Mouse (Mus musculus) limb, embryonic 11.5 days (tissue): Measurements from ENCODE around the gene Plekhh2. TPM values are rescaled to one million over a fixed set of nuclear protein-coding genes. Genes with fewer than 3 reads are reported as not detected.

ENCODE experiments used
- ATAC-seq: fragments of 200-750 bp; cut with Nextera tagmentation; 2 replicates; pipeline ENCODE4 v1.8.0; 2017; ENCODE audit warnings: low read depth; ENCODE audit not compliant: insufficient number of reproducible peaks, low FRiP score, low TSS enrichment
- DNase-seq: peaks from one replicate; pipeline ENCODE4 v3.0.0-alpha.2; 2015; ENCODE audit warnings: low spot score
- H3K27ac ChIP-seq: fragments of 300-500 bp; sonication (generic); replicated peaks from 2 replicates; pipeline ENCODE4 v1.5.1; 2014; ENCODE audit warnings: low read depth, mild to moderate bottlenecking, low read length
- H3K27me3 ChIP-seq: fragments of 300-500 bp; sonication (generic); 2 replicates; pipeline ENCODE4 v1.6.1; 2014; ENCODE audit warnings: mild to moderate bottlenecking, low read length, mixed read lengths; ENCODE audit not compliant: control insufficient read depth, insufficient read depth
- H3K36me3 ChIP-seq: fragments of 300-500 bp; sonication (generic); 2 replicates; pipeline ENCODE4 v1.6.1; 2014; ENCODE audit warnings: mild to moderate bottlenecking, low read length, moderate library complexity, mixed read lengths; ENCODE audit not compliant: control insufficient read depth, insufficient read depth
- H3K4me1 ChIP-seq: fragments of 300-500 bp; sonication (generic); 2 replicates; pipeline ENCODE4 v1.6.1; 2014; ENCODE audit warnings: low read length, mixed read lengths; ENCODE audit not compliant: control insufficient read depth, insufficient read depth
- H3K4me2 ChIP-seq: fragments of 300-500 bp; sonication (generic); 2 replicates; pipeline ENCODE4 v1.6.1; 2014; ENCODE audit warnings: low read depth, mild to moderate bottlenecking, moderate library complexity; ENCODE audit not compliant: severe bottlenecking
- H3K4me3 ChIP-seq: fragments of 300-500 bp; sonication (generic); 2 replicates; pipeline ENCODE4 v1.5.1; 2014; ENCODE audit warnings: low read depth, low read length
- H3K9ac ChIP-seq: fragments of 300-500 bp; sonication (generic); 2 replicates; pipeline ENCODE4 v1.6.1; 2014; ENCODE audit warnings: mild to moderate bottlenecking, low read length
- H3K9me3 ChIP-seq: fragments of 300-500 bp; sonication (generic); 2 replicates; pipeline ENCODE4 v1.6.1; 2016; ENCODE audit warnings: low read length; ENCODE audit not compliant: control insufficient read depth
- WGBS: fragments of 180-500 bp; shearing (Covaris S2); extraction: QIAGEN DNeasy Blood & Tissue Kit; methylation state at CpG from one replicate; pipeline ENCODE4 v1.1.7; 2014; 5-methylcytosine and 5-hydroxymethylcytosine counted together
- polyA plus RNA-seq: library from polyadenylated mRNA; unstranded; fragments of >200 nt; fragmentation: Nextera tagmentation; extraction: Ambion mirVana; gene quantifications from 2 replicates; pipeline ENCODE4 v1.2.1, GENCODE M21; 2014

Gene Plekhh2
- polyA plus RNA-seq, 1 experiment from 2014 or later, result 5.7 TPM

GRCm38 (mm10) chr17:84520057-84520456 is 8.4 kb downstream of the Plekhh2 start:
- Histone ChIP-seq H3K4me1 (no peaks in the 10 kb centered on the region), H3K4me3 (no peak overlapping the region), H3K4me2 (no peak overlapping the region), H3K36me3 (no peaks in the 10 kb centered on the region), H3K27ac (no peak overlapping the region), H3K27me3 (no peaks in the 10 kb centered on the region), H3K9ac (no peak overlapping the region), H3K9me3 (no peaks in the 10 kb centered on the region)
- ATAC-seq (no peak), DNase-seq (peak; percentile 7)

GRCm38 (mm10) chr17:84529356-84529755 is 17.7 kb downstream of the Plekhh2 start:
- no peaks in the 10 kb centered on the region for H3K9me3 ChIP-seq
- no peak overlapping the region for H3K4me3 ChIP-seq
- 81% methylated on average over 4 of the region's 4 CpGs for WGBS
- no peak overlapping the region for H3K4me2 ChIP-seq
- H3K4me1 ChIP-seq, result no peaks in the 10 kb centered on the region
- no peak overlapping the region for H3K27ac ChIP-seq
- H3K9ac ChIP-seq, result no peak overlapping the region
- no peaks in the 10 kb centered on the region for H3K27me3 ChIP-seq
- no peak for DNase-seq
- no peak for ATAC-seq
- H3K36me3 ChIP-seq, result no peaks in the 10 kb centered on the region

- no peaks in the 10 kb centered on the region for H3K27me3 ChIP-seq
- no peak overlapping the region for H3K27ac ChIP-seq
- no peaks in the 10 kb centered on the region for H3K36me3 ChIP-seq
- no peak overlapping the region for H3K4me3 ChIP-seq
- no peak overlapping the region for H3K4me2 ChIP-seq
- H3K4me1 ChIP-seq, result no peaks in the 10 kb centered on the region
- DNase-seq (no peak), ATAC-seq (no peak)
- 54% methylated on average over 3 of the region's 3 CpGs for WGBS
- no peaks in the 10 kb centered on the region for H3K9me3 ChIP-seq
- H3K9ac ChIP-seq, result no peak overlapping the region
Measured at GRCm38 (mm10) chr17:84530202-84530796, 18.6 kb downstream of the Plekhh2 start.

- Histone ChIP-seq H3K9me3 (no peaks in the 10 kb centered on the region), H3K27ac (no peak overlapping the region), H3K4me2 (no peak overlapping the region), H3K9ac (no peak overlapping the region), H3K36me3 (no peaks in the 10 kb centered on the region), H3K27me3 (no peaks in the 10 kb centered on the region), H3K4me1 (no peaks in the 10 kb centered on the region), H3K4me3 (no peak overlapping the region)
- DNase-seq (no peak), ATAC-seq (no peak)
- whole genome bisulfite sequencing, result 72% methylated on average over 8 of the region's 8 CpGs
Measured at GRCm38 (mm10) chr17:84532909-84533499, 21.3 kb downstream of the Plekhh2 start.

- WGBS, result 83% methylated on average over 4 of the region's 4 CpGs
- no peaks in the 10 kb centered on the region for H3K4me1 ChIP-seq
- DNase-seq (no peak), ATAC-seq (no peak)
- H3K36me3 ChIP-seq, result no peaks in the 10 kb centered on the region
- no peaks in the 10 kb centered on the region for H3K27me3 ChIP-seq
- no peaks in the 10 kb centered on the region for H3K9me3 ChIP-seq
- no peak overlapping the region for H3K27ac ChIP-seq
- no peak overlapping the region for H3K9ac ChIP-seq
- no peak overlapping the region for H3K4me3 ChIP-seq
- H3K4me2 ChIP-seq, result no peak overlapping the region
Measured at GRCm38 (mm10) chr17:84533841-84534240, 22.1 kb downstream of the Plekhh2 start.

GRCm38 (mm10) chr17:84534632-84535031 is 22.9 kb downstream of the Plekhh2 start:
- H3K27ac ChIP-seq, result no peak overlapping the region
- H3K9me3 ChIP-seq, result no peaks in the 10 kb centered on the region
- no peak overlapping the region for H3K4me2 ChIP-seq
- no peak overlapping the region for H3K4me3 ChIP-seq
- ATAC-seq (no peak), DNase-seq (no peak)
- H3K4me1 ChIP-seq, result no peaks in the 10 kb centered on the region
- no peaks in the 10 kb centered on the region for H3K27me3 ChIP-seq
- H3K36me3 ChIP-seq, result no peaks in the 10 kb centered on the region
- 89% methylated on average over 2 of the region's 2 CpGs for WGBS
- H3K9ac ChIP-seq, result no peak overlapping the region

- no peak for ATAC-seq
- 88% methylated on average over 4 of the region's 4 CpGs for WGBS
- Histone ChIP-seq H3K36me3 (no peaks in the 10 kb centered on the region), H3K9ac (no peak overlapping the region), H3K4me3 (no peak overlapping the region), H3K27ac (no peak overlapping the region), H3K9me3 (no peaks in the 10 kb centered on the region), H3K27me3 (no peaks in the 10 kb centered on the region), H3K4me2 (no peak overlapping the region), H3K4me1 (no peaks in the 10 kb centered on the region)
- DNase-seq, result no peak
Measured at GRCm38 (mm10) chr17:84535226-84535625, 23.5 kb downstream of the Plekhh2 start.

GRCm38 (mm10) chr17:84537301-84537700 is 25.6 kb downstream of the Plekhh2 start:
- H3K9ac ChIP-seq, result no peak overlapping the region
- no peaks in the 10 kb centered on the region for H3K36me3 ChIP-seq
- no peak overlapping the region for H3K4me2 ChIP-seq
- no peak overlapping the region for H3K4me3 ChIP-seq
- H3K4me1 ChIP-seq, result no peaks in the 10 kb centered on the region
- H3K27me3 ChIP-seq, result no peaks in the 10 kb centered on the region
- ATAC-seq, result no peak
- 91% methylated on average over 6 of the region's 6 CpGs for WGBS
- no peak overlapping the region for H3K27ac ChIP-seq
- DNase-seq, result no peak
- no peaks in the 10 kb centered on the region for H3K9me3 ChIP-seq

- Histone ChIP-seq H3K4me3 (no peak overlapping the region), H3K4me2 (no peak overlapping the region), H3K9ac (no peak overlapping the region), H3K9me3 (no peaks in the 10 kb centered on the region), H3K27ac (no peak overlapping the region), H3K36me3 (no peaks in the 10 kb centered on the region; the same call in 1 of the 2 replicates), H3K4me1 (no peaks in the 10 kb centered on the region), H3K27me3 (no peaks in the 10 kb centered on the region)
- DNase-seq (no peak), ATAC-seq (no peak)
- 95% methylated on average over 3 of the region's 3 CpGs for WGBS
Measured at GRCm38 (mm10) chr17:84537966-84538365, 26.3 kb downstream of the Plekhh2 start.
